Comparison of ENCODE assay signal across 14 mouse cellular contexts in the genomic region with DNA sequence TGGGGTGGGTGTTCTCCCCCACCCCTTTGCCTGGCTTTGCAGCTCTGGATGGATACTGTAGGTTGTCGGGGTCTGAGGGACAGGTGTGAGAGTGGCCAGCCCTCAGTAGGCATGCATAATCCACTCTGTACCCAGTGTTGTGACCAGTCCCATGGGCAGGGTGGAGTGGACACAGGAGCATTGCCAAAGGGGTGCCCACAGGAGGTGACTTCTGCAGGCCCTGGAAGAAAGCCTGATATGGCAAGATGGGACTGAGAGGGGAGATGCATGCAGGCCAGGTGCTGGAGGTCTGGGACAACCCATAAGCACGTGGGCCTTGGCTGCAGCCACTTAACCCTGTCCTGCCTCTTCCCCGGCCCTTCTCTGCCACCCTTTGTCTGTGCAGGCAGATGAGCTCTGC.
"Had no signal": no experiment of that assay in that cellular context is flagged by ENCODE, and none has a peak within 500 bp of the region (broad histone marks: within the 10 kb centered on the region; RNA-seq: fewer than 3 reads in every experiment).

No protein-coding gene starts in this region.

- H3K36me3 ChIP-seq: limb, embryonic 13.5 days; lung, embryonic 15.5 days; midbrain, embryonic 12.5 days; neural tube, embryonic 15.5 days had no signal

- H3K9me3 ChIP-seq: limb, embryonic 13.5 days; lung, embryonic 15.5 days; midbrain, embryonic 12.5 days; neural tube, embryonic 15.5 days had no signal

- H3K4me3 ChIP-seq: layer of hippocampus, adult 2 months; limb, embryonic 13.5 days; lung, embryonic 15.5 days; megakaryocyte, embryonic 14.5 days; midbrain, embryonic 12.5 days; neural tube, embryonic 15.5 days had no signal

- H3K9ac ChIP-seq: limb, embryonic 13.5 days; liver, embryonic 14.5 days; lung, embryonic 15.5 days; midbrain, embryonic 12.5 days; neural tube, embryonic 15.5 days had no signal

- H3K4me2 ChIP-seq: limb, embryonic 13.5 days; lung, embryonic 15.5 days; midbrain, embryonic 12.5 days; neural tube, embryonic 15.5 days had no signal

- H3K27me3 ChIP-seq: limb, embryonic 13.5 days; lung, embryonic 15.5 days; neural tube, embryonic 15.5 days had no signal

- DNase-seq: kidney, adult 18-20 months; kidney, postnatal 10 days; kidney, postnatal 4 days; lung, postnatal 14 days; thymus, postnatal 14 days had no signal

- H3K4me1 ChIP-seq: limb, embryonic 13.5 days; midbrain, embryonic 12.5 days had no signal

- H3K27ac ChIP-seq: layer of hippocampus, adult 2 months; limb, embryonic 13.5 days; lung, embryonic 15.5 days; macrophage; midbrain, embryonic 12.5 days; neural tube, embryonic 15.5 days; stomach, postnatal 0 days had no signal
